Mouse (Mus musculus) cortical plate, adult 2 months (tissue): Measurements from ENCODE around the gene Tbc1d21.
A peak's percentile ranks its signal among the peaks of the same experiment; 100 is the strongest.

ENCODE experiments used
- CTCF ChIP-seq: fragments of 200-500 bp; IDR thresholded peaks from 2 replicates; pipeline ENCODE4 v1.5.1; 2011; ENCODE audit warnings: mild to moderate bottlenecking, control low read depth, low read length; ENCODE audit not compliant: insufficient read depth; ENCODE audit errors: extremely low read depth
- POLR2A ChIP-seq: fragments of 200-500 bp; IDR thresholded peaks from 2 replicates; pipeline ENCODE4 v1.6.1; 2011; ENCODE audit warnings: mild to moderate bottlenecking, low read length, control low read depth; ENCODE audit not compliant: insufficient read depth; ENCODE audit errors: extremely low read depth

DNA sequence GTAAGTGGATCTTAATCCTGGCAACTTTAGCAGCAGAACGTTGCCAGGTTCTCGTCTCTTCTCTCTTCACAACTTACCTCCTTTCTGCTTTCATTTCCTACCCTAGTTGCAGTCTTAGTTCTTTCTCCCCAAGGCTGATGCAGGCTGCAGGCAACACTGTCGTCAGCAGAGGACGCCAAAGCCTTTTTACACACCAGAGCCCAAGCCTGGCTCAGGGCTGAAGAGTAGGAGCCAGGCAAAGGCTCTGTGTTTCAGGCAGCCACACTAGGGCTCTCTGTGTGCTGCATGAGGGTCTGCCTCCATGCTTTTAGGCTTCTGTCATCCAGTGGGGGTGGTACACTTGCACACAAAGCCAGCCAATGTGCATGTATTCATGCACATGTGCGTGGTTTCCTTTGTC is 40.0 kb downstream of the Tbc1d21 start:
- TF ChIP-seq CTCF = peak; percentile 99
- TF ChIP-seq POLR2A = no peak
